Mouse (Mus musculus) embryo, embryonic 10 days (tissue): ENCODE data around the gene Rrh.
"Not testable (repeated sequence)": the region's sequence is repeated elsewhere in the genome, so short reads cannot be mapped to it uniquely, and the experiment has no call there.

Experiments used
- DNase-seq: peaks from one replicate; pipeline ENCODE4 v3.0.0-alpha.2; 2015; ENCODE audit warnings: low spot score

Gene Rrh

DNA sequence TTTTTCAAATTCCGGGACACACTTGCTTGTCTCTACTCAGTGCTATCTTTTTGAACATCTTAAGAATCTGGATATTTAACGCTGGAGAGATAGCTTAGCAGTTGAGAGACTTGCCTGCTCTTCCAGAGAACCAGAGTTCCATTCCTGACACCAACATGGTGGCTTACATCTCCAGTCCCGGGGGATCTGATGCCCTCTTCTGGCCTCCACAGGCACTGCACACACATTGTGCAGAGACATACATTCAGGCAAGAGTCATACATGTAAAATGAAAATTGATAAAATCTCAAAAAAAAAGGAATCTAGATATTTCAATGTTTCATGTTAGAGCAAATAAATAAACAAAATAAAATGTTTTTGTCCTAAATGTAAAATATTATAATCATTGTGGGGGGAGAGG is 39.6 kb downstream of the Rrh start:
- DNase-seq, result no peak

DNA sequence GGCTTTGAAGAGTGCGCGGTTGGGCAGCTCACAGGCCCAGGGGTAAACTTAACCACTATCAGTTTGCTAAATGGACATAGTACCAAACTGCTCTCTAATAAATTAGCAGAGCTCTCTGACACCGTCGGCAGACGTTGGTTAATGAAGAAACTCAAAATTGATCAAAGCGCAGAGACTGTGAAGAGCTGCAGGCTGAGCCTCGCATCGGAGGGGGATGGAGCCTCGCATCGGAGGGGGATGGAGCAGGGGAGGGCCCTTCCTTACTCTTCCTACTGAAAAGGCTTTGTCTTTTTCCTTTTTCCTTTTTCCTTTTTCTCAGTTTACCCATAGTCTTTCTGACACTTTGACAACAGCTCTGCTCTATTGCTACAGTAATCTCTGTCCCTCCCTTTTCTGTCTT is 41.0 kb downstream of the Rrh start:
- no peak for DNase-seq

DNA sequence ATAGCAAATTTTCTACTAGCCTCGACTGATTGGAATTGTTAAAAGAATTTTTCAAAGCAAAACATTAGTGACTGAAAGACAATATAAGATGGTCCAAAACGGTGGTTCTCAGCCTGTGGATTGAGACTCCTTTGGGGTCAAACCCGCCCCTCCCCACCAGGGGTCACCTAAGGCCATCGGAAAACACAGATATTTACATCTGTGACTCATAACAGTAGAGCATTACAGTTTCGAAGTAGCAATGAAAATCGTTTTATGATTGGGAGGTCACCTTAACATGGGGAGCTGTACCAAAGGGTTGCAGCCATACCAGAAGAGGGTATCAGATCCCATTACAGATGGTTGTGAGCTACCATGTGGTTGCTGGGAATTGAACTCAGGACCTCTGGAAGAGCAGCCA is 51.2 kb downstream of the Rrh start:
- DNase-seq, result no peak

GRCm38 (mm10) chr3:129766971-129767794 is 55.2 kb downstream of the Rrh start:
- no peak for DNase-seq

- no peak for DNase-seq
Measured at GRCm38 (mm10) chr3:129766106-129766505, 56.3 kb downstream of the Rrh start.

DNA sequence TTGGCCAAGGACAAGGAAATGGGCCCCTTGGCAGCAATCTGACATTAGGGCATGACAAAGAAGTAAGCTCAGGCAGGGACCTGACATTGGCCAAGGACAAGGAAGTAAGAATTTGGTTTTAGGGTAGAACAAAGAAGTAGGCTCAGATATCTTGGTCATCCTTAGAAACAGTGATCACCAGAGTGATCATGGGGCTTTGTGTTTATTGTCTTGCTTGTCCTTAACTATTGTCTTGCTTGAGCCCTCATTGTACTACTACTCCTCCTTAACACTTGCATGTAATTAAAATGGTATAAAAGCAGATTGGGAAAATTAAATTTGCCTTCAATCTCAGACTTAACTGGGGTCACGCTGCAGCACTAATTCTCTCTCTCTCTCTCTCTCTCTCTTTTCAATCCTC is 64.8 kb downstream of the Rrh start:
- not testable (repeated sequence) for DNase-seq

GRCm38 (mm10) chr3:129754650-129755604 is 67.5 kb downstream of the Rrh start, which contains the start of gene Egf:
Gene Egf (minus strand): TSS chr3:129755316.
- no peak for DNase-seq
